Mouse (Mus musculus) erythroid progenitor cell, adult 5-6 weeks (primary cell): ENCODE measurements around the gene Herc3. TPM values are rescaled to one million over a fixed set of nuclear protein-coding genes. Genes with fewer than 3 reads are reported as not detected.
"Not testable (repeated sequence)": the region's sequence is repeated elsewhere in the genome, so short reads cannot be mapped to it uniquely, and the experiment has no call there.

ENCODE experiments used
- ATAC-seq: replicated peaks from 2 replicates; pipeline ENCODE4 v1.8.0; 2016; ENCODE audit warnings: moderate number of reproducible peaks, mild to moderate bottlenecking, moderate TSS enrichment, inconsistent platforms; ENCODE audit not compliant: poor library complexity, low FRiP score, severe bottlenecking
- total RNA-seq, 2 experiments: library from RNA; stranded (forward) in 1 of 2; stranded (reverse) in 1 of 2; fragments of 150-400 nt in 1 of 2; fragments of 186-747, 209-891 nt in 1 of 2; gene quantifications; 2 replicates each; pipeline versions ENCODE4 v1.2.3 to v1.2.4; 2015 to 2017; ENCODE audit warnings: low replicate concordance in 2 of 2

Herc3 gene
- total RNA-seq, 2 experiments from 2014 or later: 15.1 to 19.8 TPM

GRCm38 (mm10) chr6:58855676-58856367 lies 24.6 kb downstream of the Herc3 start:
- ATAC-seq: no peak

- ATAC-seq: no peak
These were observed 25.2 kb downstream of the Herc3 start for GRCm38 (mm10) chr6:58856494-58856893.

- ATAC-seq: no peak
These were observed 28.3 kb downstream of the Herc3 start for GRCm38 (mm10) chr6:58859517-58859916.

- no peak for ATAC-seq
These were observed 31.3 kb downstream of the Herc3 start for GRCm38 (mm10) chr6:58862446-58862993.

- no peak for ATAC-seq
These were observed 32.5 kb downstream of the Herc3 start for GRCm38 (mm10) chr6:58863631-58864235.

GRCm38 (mm10) chr6:58867858-58868257 lies 36.6 kb downstream of the Herc3 start:
- not testable (repeated sequence) for ATAC-seq

GRCm38 (mm10) chr6:58879572-58879971 lies 48.3 kb downstream of the Herc3 start:
- ATAC-seq: no peak

- ATAC-seq: no peak
These were observed 48.7 kb downstream of the Herc3 start for GRCm38 (mm10) chr6:58879987-58880386.

GRCm38 (mm10) chr6:58880861-58881260 lies 49.6 kb downstream of the Herc3 start:
- ATAC-seq: no peak

- no peak for ATAC-seq
These were observed 50.1 kb downstream of the Herc3 start for GRCm38 (mm10) chr6:58881363-58881762.

GRCm38 (mm10) chr6:58882271-58882670 lies 51.0 kb downstream of the Herc3 start:
- ATAC-seq: no peak

GRCm38 (mm10) chr6:58889917-58890316 lies 58.7 kb downstream of the Herc3 start:
- ATAC-seq: no peak

GRCm38 (mm10) chr6:58893307-58893706 lies 62.0 kb downstream of the Herc3 start:
- no peak for ATAC-seq

GRCm38 (mm10) chr6:58894994-58895393 lies 63.7 kb downstream of the Herc3 start:
- no peak for ATAC-seq

GRCm38 (mm10) chr6:58896648-58897047 lies 65.4 kb downstream of the Herc3 start:
- no peak for ATAC-seq

- ATAC-seq: no peak
These were observed 67.8 kb downstream of the Herc3 start for GRCm38 (mm10) chr6:58899076-58899475.

GRCm38 (mm10) chr6:58900536-58900935 lies 69.3 kb downstream of the Herc3 start:
- ATAC-seq: no peak

GRCm38 (mm10) chr6:58903171-58903570 lies 71.9 kb downstream of the Herc3 start:
- no peak for ATAC-seq

GRCm38 (mm10) chr6:58904551-58904950 lies 73.3 kb downstream of the Herc3 start:
- no peak for ATAC-seq

GRCm38 (mm10) chr6:58906852-58907261 lies 75.6 kb downstream of the Herc3 start, which contains the start of gene Nap1l5:
TSS of gene Nap1l5 (minus strand) at chr6:58907076.
- ATAC-seq: no peak

GRCm38 (mm10) chr6:58907336-58907735 lies 76.1 kb downstream of the Herc3 start:
- ATAC-seq: no peak
